Mouse (Mus musculus): ENCODE measurements around the gene Pdpn.

GRCm38 (mm10) chr4:143225886-143226285, 73.5 kb downstream of the Pdpn start:
- no peak for TF ChIP-seq CTCF (IDR thresholded peaks at IDR 0.05; ENCODE audit: insufficient read depth, low read length)
- no peak for TF ChIP-seq POLR2A (IDR thresholded peaks at IDR 0.05; ENCODE audit: borderline replicate concordance, extremely low read depth, low read depth, low read length)
